Mouse (Mus musculus) liver, embryonic 13.5 days (tissue): ENCODE data around the gene St3gal5. TPM values are rescaled to one million over a fixed set of nuclear protein-coding genes. Genes with fewer than 3 reads are reported as not detected.

Experiments used
- polyA plus RNA-seq: library from polyadenylated mRNA; unstranded; fragments of >200 nt; fragmentation: Nextera tagmentation; extraction: Ambion mirVana; gene quantifications from 2 replicates; pipeline ENCODE4 v1.2.1, GENCODE M21; 2015

The St3gal5 gene
- polyA plus RNA-seq, 1 experiment from 2014 or later: 179 TPM

Other genes with a start within 250 kb of the St3gal5 start
- gene Ptcd3, start 188.8 kb upstream of the St3gal5 start, polyA plus RNA-seq: 75.4 and 89.5 TPM in 2 replicates
- gene Polr1a, start 188.5 kb upstream of the St3gal5 start, polyA plus RNA-seq: 18.8 and 22.0 TPM in 2 replicates
- 0.86 and 1.1 TPM in 2 replicates for gene Atoh8, start 138.0 kb downstream of the St3gal5 start, polyA plus RNA-seq
- not detected in 2 replicates for gene Sftpb, start 207.0 kb downstream of the St3gal5 start, polyA plus RNA-seq
- gene Usp39, start 247.6 kb downstream of the St3gal5 start, polyA plus RNA-seq: 52.6 and 60.6 TPM in 2 replicates
- gene 0610030E20Rik, start 249.7 kb downstream of the St3gal5 start, polyA plus RNA-seq: 14.5 and 17.7 TPM in 2 replicates